Mouse (Mus musculus) megakaryocyte, embryonic 14.5 days (primary cell): ENCODE measurements at regions not wholly inside any gene's neighbourhood (a gene's known extent, or its start where the extent isn't known, plus 50 kb on each side); places are given as distances from the start of the nearest gene placed in this dataset.

ENCODE experiments used
- FLI1 ChIP-seq: IDR thresholded peaks from 2 replicates; pipeline ENCODE4 v1.6.1; 2012; ENCODE audit warnings: low read length, inconsistent platforms, mixed read lengths
- GATA1 ChIP-seq: IDR thresholded peaks from 3 replicates; pipeline ENCODE4 v1.6.1; 2012; ENCODE audit warnings: mixed read lengths, low read length, inconsistent platforms, borderline replicate concordance

GRCm38 (mm10) chr7:115362117-115362516 lies 618.6 kb downstream of the Insc start:
- TF ChIP-seq FLI1 (no peak), GATA1 (no peak)
